10 mouse cellular contexts compared by ENCODE assay signal in genomic region chr4:105206995-105207394, GRCm38 (mm10). TPM values are rescaled to one million over a fixed set of nuclear protein-coding genes. Genes with fewer than 3 reads are reported as not detected.
DNase-seq lines count a peak whose midpoint lies in the region; ATAC-seq and TF ChIP-seq lines count a peak whose summit lies in the region.
"Had no signal": no experiment of that assay in that cellular context is flagged by ENCODE, and none has a peak within 500 bp of the region (broad histone marks: within the 10 kb centered on the region; RNA-seq: fewer than 3 reads in every experiment).

No protein-coding gene starts in this region.

- ATAC-seq in hindbrain, embryonic 14.5 days (ENCODE audit: low FRiP score) = no peak

- H3K27me3 ChIP-seq in hindbrain, embryonic 10.5 days (ENCODE audit: insufficient read depth, poor library complexity, severe bottlenecking) = no peaks in the 10 kb centered on the region
- no peaks in the 10 kb centered on the region for H3K27me3 ChIP-seq in hindbrain, embryonic 14.5 days (ENCODE audit: control insufficient read depth, insufficient read depth, low read length)
- no peaks in the 10 kb centered on the region for H3K27me3 ChIP-seq in E14TG2a.4 (ENCODE audit: insufficient read depth, low read length)
- H3K27me3 ChIP-seq in embryonic facial prominence, embryonic 10.5 days (replicated peaks; ENCODE audit: low read depth, poor library complexity, severe bottlenecking) = no peaks in the 10 kb centered on the region
- H3K27me3 ChIP-seq: CH12.LX had no signal

- H3K4me3 ChIP-seq in hindbrain, embryonic 10.5 days = no peak overlapping the region
- no peak overlapping the region for H3K4me3 ChIP-seq in hindbrain, embryonic 14.5 days (replicated peaks; ENCODE audit: low read length)
- peak overlapping the region; percentile 4; the same call in 1 of the 2 replicates for H3K4me3 ChIP-seq in E14TG2a.4 (replicated peaks; ENCODE audit: low read length)
- peak overlapping the region; percentile 14; the same call in 1 of the 2 replicates for H3K4me3 ChIP-seq in embryonic facial prominence, embryonic 10.5 days
- H3K4me3 ChIP-seq: left cerebral cortex, adult 2 months had no signal

- H3K9ac ChIP-seq in hindbrain, embryonic 14.5 days = no peak overlapping the region

- TF ChIP-seq CTCF in E14TG2a.4 (conservative IDR thresholded peaks at IDR 0.05; ENCODE audit: low read length) = no peak

- peak; percentile 25 for DNase-seq in hindbrain, embryonic 10.5 days (ENCODE audit: low spot score)
- no peak for DNase-seq in hindbrain, embryonic 14.5 days (ENCODE audit: low spot score)
- DNase-seq in embryonic facial prominence, embryonic 10.5 days (ENCODE audit: low spot score) = peak; percentile 67
- DNase-seq in liver = peak; percentile 32
- no peak for DNase-seq in urinary bladder, postnatal 4 days (ENCODE audit: low spot score in 2 of 2)
- DNase-seq in adrenal gland, postnatal 36 days = no peak
- DNase-seq in thymus, postnatal 14 days = no peak

- peak overlapping the region; percentile 35; the same call in 1 of the 2 replicates for H3K27ac ChIP-seq in hindbrain, embryonic 10.5 days
- no peak overlapping the region for H3K27ac ChIP-seq in hindbrain, embryonic 14.5 days
- H3K27ac ChIP-seq in embryonic facial prominence, embryonic 10.5 days (replicated peaks) = peak overlapping the region; percentile 74
- H3K27ac ChIP-seq: left cerebral cortex, adult 2 months had no signal

- no peak overlapping the region for H3K4me2 ChIP-seq in hindbrain, embryonic 14.5 days (replicated peaks)

- peaks cover 46% of the 10 kb centered on the region for H3K36me3 ChIP-seq in hindbrain, embryonic 10.5 days
- no peaks in the 10 kb centered on the region; the same call in 1 of the 2 replicates for H3K36me3 ChIP-seq in hindbrain, embryonic 14.5 days (replicated peaks; ENCODE audit: control insufficient read depth, insufficient read depth)
- H3K36me3 ChIP-seq in E14TG2a.4 (ENCODE audit: insufficient read depth, low read length) = peaks cover 20% of the 10 kb centered on the region
- H3K36me3 ChIP-seq in embryonic facial prominence, embryonic 10.5 days (replicated peaks) = peaks cover 64% of the 10 kb centered on the region

- H3K4me1 ChIP-seq in hindbrain, embryonic 10.5 days (replicated peaks) = peaks cover 46% of the 10 kb centered on the region
- peaks cover 22% of the 10 kb centered on the region for H3K4me1 ChIP-seq in hindbrain, embryonic 14.5 days (replicated peaks; ENCODE audit: control insufficient read depth, insufficient read depth, low read length)
- peaks cover 98% of the 10 kb centered on the region for H3K4me1 ChIP-seq in E14TG2a.4 (replicated peaks; ENCODE audit: low read depth, low read length)
- peaks cover 76% of the 10 kb centered on the region for H3K4me1 ChIP-seq in embryonic facial prominence, embryonic 10.5 days

- 49% methylated on average over 8 of the region's 8 CpGs for WGBS in hindbrain, embryonic 10.5 days
- 48% methylated on average over 8 of the region's 8 CpGs for WGBS in hindbrain, embryonic 14.5 days
- WGBS in embryonic facial prominence, embryonic 10.5 days = 39% methylated on average over 8 of the region's 8 CpGs

- no peaks in the 10 kb centered on the region for H3K9me3 ChIP-seq in hindbrain, embryonic 10.5 days
- no peaks in the 10 kb centered on the region for H3K9me3 ChIP-seq in hindbrain, embryonic 14.5 days (ENCODE audit: control insufficient read depth, low read length)
- no peaks in the 10 kb centered on the region for H3K9me3 ChIP-seq in E14TG2a.4 (ENCODE audit: low read length)
- H3K9me3 ChIP-seq in embryonic facial prominence, embryonic 10.5 days = no peaks in the 10 kb centered on the region

RNA-seq across cellular contexts. Expression of gene Plpp3, which starts 49.8 kb away (rescaled TPM):
- polyA plus RNA-seq in hindbrain, embryonic 10.5 days (2016; fragmentation: Nextera tagmentation; extraction: Ambion mirVana) = 63.4 and 63.8 TPM in 2 replicates
- polyA plus RNA-seq in hindbrain, embryonic 14.5 days (2014; fragmentation: Nextera tagmentation; extraction: Ambion mirVana) = 68.6 and 69.9 TPM in 2 replicates
- 67.6 and 77.1 TPM in 2 replicates for polyA plus RNA-seq in embryonic facial prominence, embryonic 10.5 days (2016; fragmentation: Nextera tagmentation; extraction: Ambion mirVana)
- 100 to 1,000 TPM; 246 to 407 TPM for total RNA-seq in adrenal gland, postnatal 36 days (2021)

Comparison
In these comparisons a context has a peak if more than half of its experiments do, and no peak if none do; other contexts are left out.
1. DNase-seq: peak in hindbrain, embryonic 10.5 days (single experiment), embryonic facial prominence, embryonic 10.5 days (single experiment) and liver (single experiment); none in hindbrain, embryonic 14.5 days (single experiment), urinary bladder, postnatal 4 days (0 of 2), adrenal gland, postnatal 36 days (0 of 2) and thymus, postnatal 14 days (single experiment).
2. H3K4me3 ChIP-seq: peak in E14TG2a.4 (single experiment) and embryonic facial prominence, embryonic 10.5 days (single experiment); none in hindbrain, embryonic 10.5 days (single experiment) and hindbrain, embryonic 14.5 days (single experiment).